Mouse (Mus musculus) layer of hippocampus, adult 9-10 months (tissue): Measurements from ENCODE around the gene Lipe.
A peak's percentile ranks its signal among the peaks of the same experiment; 100 is the strongest.

Experiments used
- DNase-seq: peaks from one replicate; pipeline ENCODE4 v3.0.0; 2022; ENCODE audit warnings: low spot score

Lipe gene

DNA sequence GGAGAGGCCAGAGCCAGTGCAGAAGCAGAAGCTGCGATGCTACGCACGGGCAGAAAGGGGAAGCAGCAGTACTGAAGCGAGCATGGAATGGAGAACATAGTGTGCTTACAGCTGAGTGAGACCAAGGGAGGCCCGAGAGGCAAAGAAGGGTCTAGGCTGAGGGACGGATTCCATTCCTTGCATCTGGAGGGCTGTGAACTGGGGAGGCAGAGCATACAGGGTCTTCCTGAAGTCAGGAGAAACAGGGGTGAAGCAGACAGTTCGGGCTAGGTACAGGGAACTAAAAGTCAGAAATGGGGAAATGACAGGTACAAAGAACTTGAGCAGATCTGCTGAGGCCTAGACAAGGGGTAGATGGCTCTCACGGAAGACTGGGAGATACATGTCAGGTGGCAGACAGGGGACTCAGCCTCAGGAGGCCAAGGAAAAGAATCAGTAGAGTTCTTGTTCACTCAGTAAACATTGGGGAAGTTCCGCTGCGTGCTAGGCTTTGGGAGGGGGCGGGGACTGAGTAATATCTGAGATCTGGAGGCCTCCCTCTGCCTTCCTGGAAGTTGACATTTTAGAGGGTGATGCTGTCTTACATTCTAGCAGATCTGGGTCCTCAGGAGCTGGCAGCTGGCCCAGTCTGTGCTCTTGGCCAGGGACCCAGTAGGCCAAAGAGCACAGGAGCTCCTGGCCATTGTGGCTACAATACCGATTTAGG, 12.5 kb downstream of the Lipe start:
- no peak for DNase-seq

DNA sequence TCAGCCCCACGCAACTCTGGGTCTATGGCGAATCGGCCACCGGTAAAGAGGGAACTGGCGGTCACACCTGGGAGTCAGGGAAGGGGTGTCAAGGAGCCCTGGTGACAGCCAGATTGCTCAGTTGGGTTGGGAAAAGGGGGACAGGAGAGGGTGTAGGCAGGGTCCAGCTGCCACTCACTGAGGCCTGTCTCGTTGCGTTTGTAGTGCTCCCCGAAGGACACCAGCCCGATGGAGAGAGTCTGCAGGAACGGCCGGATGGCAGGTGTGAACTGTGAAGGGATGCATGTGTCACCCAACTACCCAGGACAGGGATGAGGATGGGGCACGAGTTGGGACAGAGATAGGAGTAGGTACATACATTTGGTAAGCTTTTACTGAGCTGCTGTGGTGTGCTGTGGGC, 13.3 kb downstream of the Lipe start:
- no peak for DNase-seq

DNA sequence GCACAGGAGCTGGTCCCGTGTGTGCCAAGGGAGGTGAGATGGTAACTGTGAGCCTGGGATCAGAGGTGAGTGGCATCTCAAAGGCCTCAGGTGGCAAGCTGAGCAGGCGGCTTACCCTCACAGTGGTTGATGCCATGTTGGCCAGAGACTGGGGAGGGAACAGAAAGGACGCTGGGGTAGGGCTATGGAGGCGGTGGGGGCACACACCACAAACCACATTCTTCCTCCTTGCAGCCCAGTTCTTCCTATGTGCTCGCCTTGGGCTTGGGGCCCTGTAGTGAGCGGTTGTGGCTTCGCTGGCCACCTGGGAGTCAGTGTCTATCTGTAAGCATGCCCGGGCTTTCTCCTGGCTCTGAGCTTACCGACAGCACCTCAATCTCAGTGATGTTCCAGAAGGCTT, 13.7 kb downstream of the Lipe start:
- DNase-seq, result no peak

DNA sequence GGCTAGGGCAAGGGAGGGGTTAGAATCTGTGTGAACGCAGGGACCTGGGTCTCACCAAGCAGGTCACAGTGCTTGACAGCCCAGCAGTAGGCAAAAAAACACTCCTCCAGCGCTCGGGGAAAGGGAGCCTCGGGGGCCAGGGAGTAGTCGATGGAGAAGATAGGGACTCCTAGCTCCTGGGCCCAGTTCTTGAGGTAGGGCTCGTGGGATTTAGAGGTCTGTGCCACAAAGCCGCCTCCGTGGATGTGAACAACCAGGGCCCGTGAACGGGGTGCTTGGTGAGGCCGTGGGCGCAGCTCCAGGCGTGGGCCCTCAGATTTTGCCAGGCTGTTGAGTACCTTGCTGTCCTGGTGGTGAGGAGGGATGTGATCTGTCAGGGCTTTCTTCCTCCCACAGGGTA, 14.2 kb downstream of the Lipe start:
- DNase-seq, result no peak

- DNase-seq, result no peak
These were observed 14.6 kb downstream of the Lipe start for GRCm38 (mm10) chr7:25383891-25384290.

- no peak for DNase-seq
These were observed 15.1 kb downstream of the Lipe start for GRCm38 (mm10) chr7:25383385-25383784.

GRCm38 (mm10) chr7:25382541-25382940, 16.0 kb downstream of the Lipe start:
- DNase-seq, result no peak

DNA sequence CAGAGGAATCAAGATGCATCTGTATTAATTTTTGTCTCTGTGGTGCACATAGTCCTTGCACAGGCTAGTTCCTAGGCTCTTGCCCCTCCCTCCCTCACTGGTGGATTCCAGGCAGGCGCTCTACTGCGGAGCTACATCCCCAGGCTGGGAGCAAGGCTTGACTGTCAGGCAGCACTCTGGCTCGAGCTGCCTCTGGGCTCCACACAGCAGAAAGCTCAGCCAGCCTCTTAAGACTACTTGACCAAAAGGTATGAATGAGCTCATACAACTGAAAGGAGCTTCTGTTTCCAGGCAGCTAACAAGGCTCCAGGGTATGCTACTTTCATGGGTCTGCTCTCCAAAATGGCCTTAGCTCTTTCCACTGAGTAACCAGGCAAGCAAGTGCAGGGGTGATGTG, 17.2 kb downstream of the Lipe start:
- DNase-seq, result no peak

DNA sequence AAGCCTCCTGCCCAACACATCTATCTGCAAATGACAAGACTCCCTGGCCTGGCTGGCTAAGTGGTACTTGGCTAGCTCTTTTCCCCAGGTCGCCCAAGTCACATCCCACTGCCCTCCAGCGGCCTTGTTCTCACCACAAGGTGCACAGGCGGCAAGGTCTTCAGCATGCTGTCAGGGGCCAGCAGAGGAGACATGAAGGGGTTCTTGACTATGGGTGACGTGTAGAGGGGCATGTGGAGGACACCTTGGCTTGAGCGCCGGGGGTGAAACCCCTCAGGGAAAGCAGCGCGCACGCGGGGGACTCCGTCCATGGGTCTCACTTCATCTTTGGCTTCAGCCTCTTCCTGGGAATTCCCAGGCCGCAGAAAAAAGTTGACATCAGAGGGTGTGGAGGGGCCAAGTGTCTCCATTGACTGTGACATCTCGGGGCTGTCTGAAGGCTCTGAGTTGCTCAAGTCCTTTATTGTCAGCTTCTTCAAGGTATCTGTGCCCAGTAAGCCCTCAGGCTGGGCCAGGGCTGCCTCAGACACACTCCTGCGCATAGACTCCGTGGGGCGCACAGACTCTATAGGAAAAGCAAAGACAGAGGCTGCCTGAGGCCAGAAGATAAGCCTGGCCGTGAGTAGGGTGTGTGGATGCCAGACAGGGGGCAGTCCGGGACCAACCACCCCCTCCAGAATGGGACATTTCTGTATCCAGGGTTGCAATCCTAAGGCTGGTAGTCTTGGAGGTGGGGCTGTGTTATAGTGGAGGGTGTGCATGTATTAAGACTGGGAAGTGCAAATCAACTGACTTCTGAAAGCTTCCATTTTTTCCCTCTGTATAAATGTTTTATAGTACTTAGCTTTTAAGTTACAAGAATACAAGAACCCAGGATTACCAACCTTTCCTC, 17.9 kb downstream of the Lipe start:
- no peak for DNase-seq

DNA sequence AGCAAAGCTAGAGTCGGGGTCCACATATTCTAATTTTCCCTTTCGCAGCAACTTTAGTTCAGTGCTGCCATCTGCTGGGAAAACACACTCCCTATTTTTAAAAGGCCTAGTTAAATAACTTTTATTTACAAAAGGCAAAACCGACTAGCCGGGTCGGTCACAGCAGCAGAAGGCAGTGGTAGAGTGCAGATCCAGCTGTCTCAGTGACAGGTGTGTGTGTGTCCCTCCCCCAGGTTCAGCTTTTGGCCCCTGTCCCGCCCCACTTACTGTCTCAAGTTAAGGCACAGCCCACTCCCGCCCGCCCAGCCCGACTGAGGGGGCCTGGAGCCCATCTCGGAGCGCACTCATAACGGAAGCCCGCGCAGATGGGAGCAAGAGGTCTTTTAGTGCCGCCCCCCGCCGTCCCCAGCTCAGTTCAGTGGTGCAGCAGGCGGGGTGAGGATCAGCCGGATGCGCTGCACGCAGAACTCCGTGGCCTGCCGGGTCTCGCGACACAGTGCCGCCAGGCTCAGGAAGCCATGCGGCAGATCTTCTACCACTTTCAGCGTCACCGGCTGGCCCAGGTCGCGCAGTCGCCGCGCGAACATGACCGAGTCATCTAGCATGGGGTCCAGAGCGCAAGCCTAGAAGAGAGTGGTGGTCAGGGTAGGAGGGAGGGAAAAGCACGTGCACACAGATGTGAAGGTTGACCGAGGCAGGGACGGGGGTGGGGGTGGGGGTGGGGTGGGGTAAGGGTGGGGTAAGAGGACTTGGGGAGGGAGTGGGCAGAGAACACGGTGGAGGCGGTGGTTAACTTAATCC, 18.8 kb downstream of the Lipe start:
- no peak for DNase-seq

GRCm38 (mm10) chr7:25378181-25379100, 20.1 kb downstream of the Lipe start:
- no peak for DNase-seq

GRCm38 (mm10) chr7:25377100-25377700, 21.3 kb downstream of the Lipe start:
- DNase-seq, result no peak

GRCm38 (mm10) chr7:25376556-25376955, 22.0 kb downstream of the Lipe start:
- DNase-seq, result peak; percentile 82

DNA sequence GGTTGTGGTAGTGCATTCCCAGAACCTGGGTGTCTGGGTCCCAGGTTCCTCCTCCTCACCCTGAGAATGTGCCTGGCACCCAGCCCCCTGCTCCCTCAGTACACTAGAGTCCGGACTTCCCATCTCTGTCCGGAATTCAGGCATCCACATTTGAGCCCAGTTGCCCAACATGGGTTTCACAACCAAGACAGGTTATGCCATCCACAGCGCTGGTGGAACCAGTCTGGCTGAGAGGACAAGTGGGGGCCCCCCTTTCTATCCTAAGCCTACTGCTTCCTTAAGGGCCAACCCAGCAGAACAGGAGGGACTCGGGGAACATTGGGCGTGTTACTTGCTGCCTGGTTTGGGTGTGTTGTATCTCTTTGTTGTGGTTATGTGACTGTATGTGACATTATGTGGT, 26.1 kb downstream of the Lipe start:
- no peak for DNase-seq

DNA sequence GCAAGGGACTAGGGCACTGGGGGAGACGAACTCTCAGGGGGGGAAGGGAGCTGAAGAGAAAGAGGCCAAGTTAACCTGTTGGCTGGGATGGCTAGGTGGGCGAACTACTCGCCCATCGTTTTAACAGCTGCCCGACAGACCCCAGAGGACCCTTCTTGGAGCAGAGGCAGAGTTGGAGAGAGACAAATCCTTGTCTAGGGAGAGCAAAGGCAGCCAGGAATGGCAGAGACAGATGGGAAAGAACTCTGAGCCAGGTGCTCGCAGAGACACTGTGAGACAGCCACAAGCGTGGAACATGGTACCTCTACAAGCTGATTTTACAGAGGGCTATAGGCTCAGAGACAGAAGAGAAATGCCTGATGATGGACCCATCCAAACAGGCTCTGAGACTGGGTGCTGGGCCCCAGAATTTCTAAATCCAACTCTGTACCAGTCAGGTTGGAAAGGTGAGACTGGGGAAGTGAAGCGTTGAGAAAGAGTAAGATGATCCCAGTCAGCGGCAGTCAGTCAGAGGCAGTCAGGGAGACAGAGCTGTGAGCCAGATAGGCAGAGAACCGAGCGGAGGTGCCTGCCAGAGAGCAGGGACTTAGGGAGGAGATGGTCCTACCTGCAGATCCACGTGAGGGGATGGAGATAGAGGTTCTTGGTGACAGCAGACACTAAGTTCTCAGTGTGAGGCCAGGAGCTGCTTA, 29.3 kb downstream of the Lipe start, which contains the start of gene Cnfn:
TSS of gene Cnfn (minus strand) at position 667 of the 692 bp plus-strand sequence.
- no peak for DNase-seq

GRCm38 (mm10) chr7:25368333-25368732, 30.2 kb downstream of the Lipe start:
- no peak for DNase-seq

- DNase-seq, result no peak
These were observed 30.7 kb downstream of the Lipe start for GRCm38 (mm10) chr7:25367632-25368293.

GRCm38 (mm10) chr7:25365937-25366625, 32.4 kb downstream of the Lipe start:
- no peak for DNase-seq

- DNase-seq, result no peak
These were observed 34.9 kb downstream of the Lipe start for GRCm38 (mm10) chr7:25363632-25364031.
